Mouse (Mus musculus) heart, adult 9 months (tissue): Measurements from ENCODE around the gene Poldip3.
A peak's percentile ranks its signal among the peaks of the same experiment; 100 is the strongest.

Experiments used
- DNase-seq, 2 experiments: peaks; one replicate each; pipeline ENCODE4 v3.0.0; 2022; ENCODE audit warnings: low spot score in 2 of 2

Poldip3 gene

DNA sequence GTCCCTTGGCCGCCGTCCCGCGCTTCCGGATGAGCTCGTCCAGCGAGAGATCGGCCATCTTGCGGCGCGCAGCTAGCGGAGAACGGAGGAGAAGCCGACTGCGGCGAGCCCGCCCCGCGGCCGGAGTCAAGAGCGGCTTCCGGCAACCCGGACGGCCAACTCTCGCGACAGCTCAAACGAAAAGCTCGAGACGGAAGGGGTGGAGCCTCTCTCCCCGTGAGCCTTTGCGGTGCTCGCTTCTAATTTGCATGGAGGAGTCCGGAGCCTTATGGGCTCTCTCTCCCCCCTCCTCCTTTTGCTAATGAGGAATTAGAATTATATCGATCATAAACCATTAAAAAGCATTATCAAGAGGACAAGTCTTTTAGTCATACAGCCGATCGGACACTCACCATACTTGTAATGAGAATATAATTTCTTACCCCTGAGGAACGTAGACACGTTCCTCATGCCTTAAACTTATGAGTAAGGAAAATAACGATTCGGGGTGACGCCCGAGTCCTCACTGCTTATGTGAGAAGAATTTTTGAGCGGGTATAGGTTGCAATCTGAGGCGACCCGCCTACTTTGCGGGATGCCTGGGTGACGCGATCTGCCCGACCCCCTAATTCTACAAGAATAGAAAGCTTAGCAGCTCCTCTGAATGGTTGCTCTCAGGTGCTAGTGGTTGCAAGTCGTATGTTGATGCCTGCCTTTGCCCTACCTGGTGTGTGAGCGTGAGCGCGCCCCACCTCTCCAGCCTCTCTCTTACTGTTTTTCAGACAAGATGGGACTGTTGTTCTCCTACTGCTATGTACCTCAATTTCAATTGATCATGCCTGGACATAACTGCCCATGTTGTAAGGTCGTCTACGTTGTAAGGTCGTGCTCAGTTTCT, at the start of gene Poldip3:
Poldip3 (minus strand) TSS at position 189 of the 877 bp plus-strand sequence.
- DNase-seq, result peak; percentile 94 to 99

DNA sequence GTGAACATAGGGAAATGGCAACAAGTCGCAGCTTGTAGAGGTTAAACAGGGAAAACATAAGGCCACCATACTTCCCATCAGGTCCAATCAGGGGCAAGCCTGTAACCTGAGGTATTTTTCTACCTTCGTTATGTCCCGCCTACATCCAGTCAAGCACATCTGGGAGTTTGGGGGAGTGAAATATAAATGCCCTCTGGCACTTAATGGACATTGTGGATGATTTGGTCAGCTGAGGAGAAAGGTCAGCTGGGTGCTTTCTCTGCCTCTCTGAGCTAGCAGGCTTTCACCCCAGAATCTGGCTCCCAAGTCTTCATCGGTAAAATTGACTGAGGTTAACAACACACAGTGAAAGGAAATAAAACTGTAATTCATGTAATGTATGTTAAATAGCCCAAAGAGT, 44.2 kb upstream of the Poldip3 start:
- no peak for DNase-seq

DNA sequence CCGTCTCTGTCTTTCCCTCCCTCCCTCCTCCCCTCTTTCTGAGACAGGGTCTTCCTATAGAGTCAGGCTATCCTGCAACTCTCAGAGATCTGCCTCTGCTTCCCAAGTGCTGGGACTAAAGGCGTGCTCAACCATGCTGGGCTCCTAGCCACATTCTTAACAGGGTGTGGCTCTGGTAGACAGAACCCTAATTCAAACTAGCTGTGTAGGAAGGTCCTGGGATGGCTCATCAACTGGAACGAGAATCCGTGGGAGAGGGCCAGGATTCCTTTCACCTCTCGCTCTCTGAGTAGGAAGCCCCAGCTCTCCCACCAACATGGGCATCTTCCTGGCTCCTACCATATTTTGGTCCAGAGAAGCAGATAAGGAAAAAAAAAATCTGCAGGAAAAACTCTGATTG, 33.2 kb upstream of the Poldip3 start:
- DNase-seq, result no peak

- no peak for DNase-seq
Observed at GRCm38 (mm10) chr15:83181800-83182330, 32.7 kb upstream of the Poldip3 start.

DNA sequence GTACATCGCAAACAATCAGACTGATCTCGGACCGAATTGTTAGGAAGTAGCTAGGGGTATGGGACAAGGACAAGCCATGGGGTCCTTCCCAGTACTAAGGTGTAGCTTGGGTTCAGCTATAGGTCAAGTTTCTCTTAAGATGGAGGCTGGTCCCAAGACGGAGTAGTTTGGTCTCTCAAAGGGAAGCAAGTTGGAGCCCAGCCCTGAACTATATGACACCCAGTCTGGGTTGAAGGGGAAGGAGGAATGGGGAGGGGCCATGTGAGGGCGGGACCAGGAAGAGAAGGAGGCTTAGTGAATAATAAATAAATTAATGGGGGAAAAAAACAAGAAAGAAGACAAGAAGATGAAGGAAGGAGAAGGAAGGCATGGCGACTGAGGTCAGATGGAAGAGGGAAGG, 30.8 kb upstream of the Poldip3 start:
- DNase-seq, result no peak

GRCm38 (mm10) chr15:83176653-83177052, 27.5 kb upstream of the Poldip3 start:
- no peak for DNase-seq

DNA sequence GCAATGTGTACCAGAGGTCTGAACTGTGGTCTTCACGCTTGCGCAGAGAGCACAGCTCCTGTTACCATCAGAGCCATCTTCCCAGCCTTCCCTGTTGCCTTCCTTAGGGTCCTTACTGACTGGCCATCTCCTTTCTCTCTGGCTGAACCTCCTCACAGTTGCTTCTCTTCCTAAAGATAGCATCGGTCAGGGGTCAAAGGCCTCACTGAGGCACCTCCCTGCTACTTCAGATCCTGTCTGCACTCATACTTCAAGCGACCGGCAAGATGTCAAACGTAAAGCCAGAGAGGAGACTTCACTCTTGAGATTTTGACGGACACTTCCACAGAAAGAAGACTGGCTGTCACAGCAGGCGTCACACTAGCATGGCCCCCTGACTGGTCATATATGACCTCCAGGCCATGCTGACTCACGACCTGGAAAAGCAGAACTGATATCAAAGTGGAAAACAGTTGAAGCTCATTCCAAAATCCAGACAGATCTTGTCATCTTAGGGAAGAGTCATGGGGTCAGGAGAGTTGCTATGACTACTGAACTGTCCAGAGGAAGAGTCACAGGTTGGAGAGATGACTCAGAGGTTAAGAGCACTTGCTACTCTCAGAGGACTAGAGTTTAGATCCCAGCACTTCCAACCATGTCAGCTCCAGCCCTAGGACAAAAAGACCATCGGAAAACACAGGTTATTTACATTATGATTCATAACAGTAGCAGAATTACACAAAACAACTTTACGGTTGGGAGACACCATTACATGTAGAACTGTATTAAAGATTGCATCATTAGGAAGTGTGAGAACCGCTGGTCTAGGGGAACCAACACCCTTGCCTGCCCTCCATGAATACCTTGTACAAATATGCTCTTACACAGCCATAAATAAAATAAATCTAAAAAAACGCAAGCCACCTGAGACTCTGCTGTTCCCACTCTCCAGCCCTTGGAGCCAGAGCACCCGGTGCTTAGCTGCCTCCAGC, 25.0 kb upstream of the Poldip3 start:
- DNase-seq, result no peak

DNA sequence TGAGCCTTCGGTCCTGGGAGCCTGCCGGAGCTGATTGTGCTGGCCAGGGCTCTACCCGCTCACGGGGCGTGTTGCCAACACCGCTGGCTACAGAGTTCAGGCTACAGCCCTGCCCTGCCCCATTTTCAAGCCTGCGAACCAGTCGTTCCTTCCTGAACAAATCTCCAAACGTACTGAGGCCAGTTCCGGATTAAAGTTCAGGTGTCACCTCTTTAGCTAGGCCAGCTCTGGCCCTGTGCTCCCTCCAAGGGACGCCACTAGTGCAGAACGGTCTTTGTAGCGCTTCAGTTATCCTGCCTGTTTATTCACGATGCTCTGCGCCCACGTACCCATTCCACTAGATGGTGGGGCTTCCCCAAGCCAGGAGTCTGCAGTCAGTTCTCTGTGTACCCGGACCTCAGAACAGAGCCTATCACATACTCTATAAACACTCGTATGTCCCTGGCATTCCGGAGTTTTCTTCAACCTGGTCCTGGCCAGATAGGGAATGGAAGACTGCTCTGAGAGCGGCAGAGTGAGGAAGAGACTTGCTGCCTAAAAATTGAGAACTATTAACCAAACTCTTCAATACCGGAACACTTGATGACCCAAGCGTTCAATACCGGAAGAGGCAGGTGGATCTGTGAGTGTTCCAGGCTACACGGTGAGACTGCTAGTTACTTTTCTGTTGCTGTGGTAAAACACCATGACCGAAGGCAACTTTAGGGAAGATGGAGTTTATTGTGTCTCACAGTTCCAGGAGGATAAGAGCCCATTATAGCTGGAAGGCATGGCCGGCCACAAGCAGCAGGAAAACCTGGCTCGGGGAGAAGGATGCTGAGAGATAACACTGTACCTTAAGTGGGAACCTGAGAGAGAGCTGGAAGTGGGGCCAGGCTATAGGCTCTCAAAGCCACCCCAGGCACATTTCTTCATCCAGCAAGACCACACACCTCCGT, 23.6 kb upstream of the Poldip3 start, which contains the start of gene Cyb5r3:
Cyb5r3 (minus strand) TSS at position 101 of the 938 bp plus-strand sequence.
- DNase-seq, result peak in 1 of 2 experiments; percentile 0

GRCm38 (mm10) chr15:83171712-83172481, 22.7 kb upstream of the Poldip3 start:
- peak; percentile 96 to 98 for DNase-seq

DNA sequence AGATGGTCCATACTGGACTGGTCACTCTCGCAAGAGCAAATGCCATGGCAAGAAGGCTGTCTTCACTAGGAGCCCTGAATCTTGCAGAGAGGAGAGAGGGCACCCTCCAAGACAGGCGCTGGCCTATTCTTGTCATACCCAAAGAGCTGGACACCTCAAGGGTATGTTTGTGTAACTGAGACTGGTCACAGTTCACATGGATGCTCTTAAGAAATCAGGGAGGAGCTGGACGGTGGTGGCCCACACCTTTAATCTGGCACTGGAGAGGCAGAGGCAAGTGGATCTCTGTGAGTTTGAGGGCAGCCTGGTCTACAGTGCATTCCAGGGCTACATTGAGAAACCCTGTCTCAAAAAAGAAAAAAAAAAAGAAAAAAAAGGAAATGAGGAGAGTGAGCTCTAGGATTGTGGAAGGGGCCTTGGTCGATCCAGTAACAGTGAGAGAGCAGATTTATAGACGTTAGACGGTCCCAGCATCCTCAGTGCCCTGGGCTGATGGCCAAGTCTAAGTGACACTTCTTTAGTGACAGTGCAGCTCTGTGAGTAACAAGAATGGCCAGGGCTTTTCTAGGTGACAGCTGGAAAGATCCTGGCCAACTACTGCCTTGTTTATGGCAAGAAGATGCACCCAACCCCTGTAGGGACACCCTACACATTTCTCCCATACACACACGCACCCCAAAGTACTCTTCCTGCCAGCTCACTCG, 21.9 kb upstream of the Poldip3 start:
- DNase-seq, result no peak

GRCm38 (mm10) chr15:83169772-83170722, 20.9 kb upstream of the Poldip3 start:
- DNase-seq, result peak; percentile 64 to 80

GRCm38 (mm10) chr15:83168875-83169771, 19.9 kb upstream of the Poldip3 start:
- DNase-seq, result peak in 1 of 2 experiments; percentile 18

- DNase-seq, result no peak
Observed at GRCm38 (mm10) chr15:83168311-83168710, 19.1 kb upstream of the Poldip3 start.

- peak in 1 of 2 experiments; percentile 0 for DNase-seq
Observed at GRCm38 (mm10) chr15:83167550-83168065, 18.4 kb upstream of the Poldip3 start.

DNA sequence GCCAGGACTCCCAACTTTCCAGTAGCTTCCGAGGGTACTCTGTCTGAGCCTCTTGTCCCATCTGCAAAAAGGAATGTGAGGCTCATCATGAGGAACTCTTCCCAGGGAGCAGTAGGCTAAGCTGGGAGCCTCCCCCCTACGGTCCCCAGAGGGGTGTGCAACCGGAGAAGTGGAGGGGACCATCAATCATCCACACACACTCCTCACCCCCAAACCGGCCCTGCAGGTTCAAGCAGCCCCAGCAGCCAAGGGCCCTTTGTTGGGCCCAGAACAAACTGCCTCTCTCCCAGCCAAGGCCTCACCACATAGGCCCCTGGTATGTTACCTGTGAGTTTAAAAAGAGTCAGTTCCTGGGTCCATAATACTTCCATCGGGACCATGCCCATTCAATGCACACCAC, 17.9 kb upstream of the Poldip3 start:
- DNase-seq, result peak in 1 of 2 experiments; percentile 0

- peak; percentile 54 to 62 for DNase-seq
Observed at GRCm38 (mm10) chr15:83166642-83167041, 17.5 kb upstream of the Poldip3 start.
